ENCODE assay signal across 9 mouse cellular contexts in the genomic region with DNA sequence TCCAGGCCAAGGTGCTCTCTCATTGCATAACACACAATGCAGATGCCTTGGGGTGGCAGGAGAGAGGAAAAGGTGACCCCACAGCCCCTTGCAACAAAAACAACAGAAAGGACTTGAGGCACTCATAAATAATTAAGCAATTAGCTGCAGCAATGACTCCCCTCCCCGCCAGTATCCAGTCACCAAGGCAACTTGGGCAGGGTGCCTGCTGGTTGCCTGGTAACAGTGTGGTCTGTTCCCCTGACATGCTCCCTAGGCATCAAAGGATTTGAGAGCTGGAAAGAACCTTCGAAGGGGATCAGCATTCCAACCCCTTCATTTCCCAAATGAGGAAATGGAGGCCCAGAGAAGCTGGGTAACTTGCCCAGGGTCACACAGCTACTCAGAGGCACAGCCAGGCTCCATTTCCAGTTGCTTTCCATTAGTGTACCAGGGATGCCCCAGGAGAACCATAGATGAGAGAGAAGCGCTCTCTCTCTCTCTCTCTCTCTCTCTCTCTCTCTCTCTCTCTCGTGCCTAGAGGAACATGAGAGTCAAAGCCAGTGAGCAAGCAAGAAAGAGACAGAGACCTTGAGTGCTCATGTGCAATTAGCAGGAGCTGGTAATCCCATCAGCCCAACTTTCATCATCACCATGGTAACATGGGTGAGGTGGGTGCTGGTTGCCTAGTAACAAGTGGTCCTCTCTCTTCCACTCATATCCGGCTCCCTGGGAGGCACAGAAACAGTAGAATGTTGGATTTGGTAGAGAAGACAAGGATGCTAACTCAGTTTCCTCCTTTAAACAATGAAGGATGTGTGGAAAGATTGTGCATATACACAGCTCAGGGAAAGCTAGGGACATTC. TPM values are rescaled to one million over a fixed set of nuclear protein-coding genes. Genes with fewer than 3 reads are reported as not detected.
DNase-seq lines count a peak whose midpoint lies in the region; ATAC-seq and TF ChIP-seq lines count a peak whose summit lies in the region.
"Had no signal": no experiment of that assay in that cellular context is flagged by ENCODE, and none has a peak within 500 bp of the region (broad histone marks: within the 10 kb centered on the region; RNA-seq: fewer than 3 reads in every experiment).

No protein-coding gene starts in this region.

- no peak overlapping the region for H3K27ac ChIP-seq in hindbrain, embryonic 11.5 days (ENCODE audit: low read depth, low read length)
- no peak overlapping the region for H3K27ac ChIP-seq in intestine, embryonic 16.5 days (ENCODE audit: low read length)
- H3K27ac ChIP-seq in gastrocnemius, adult 2 months = no peak overlapping the region

- peak; percentile 47 for DNase-seq in cerebellum, adult 9-10 months
- peak; percentile 62 for DNase-seq in hindbrain, embryonic 11.5 days (ENCODE audit: low spot score)
- peak; percentile 63 to 75 for DNase-seq in left cerebral cortex, adult 18-20 months (ENCODE audit: low spot score in 2 of 2)
- DNase-seq in right cerebral cortex, adult 18-20 months = peak; percentile 78
- DNase-seq in T-cell, adult 2 months (ENCODE audit: low spot score) = no peak
- no peak for DNase-seq in gastrocnemius, adult 2 months

- peaks cover 14% of the 10 kb centered on the region for H3K4me1 ChIP-seq in hindbrain, embryonic 11.5 days (replicated peaks; ENCODE audit: control insufficient read depth, insufficient read depth, low read length)
- H3K4me1 ChIP-seq in intestine, embryonic 16.5 days (ENCODE audit: control insufficient read depth, insufficient read depth, low read length) = peaks cover 7% of the 10 kb centered on the region

- WGBS in hindbrain, embryonic 11.5 days = 23% methylated on average over 5 of the region's 5 CpGs
- WGBS in intestine, embryonic 16.5 days = 50% methylated on average over 5 of the region's 5 CpGs

- H3K27me3 ChIP-seq in hindbrain, embryonic 11.5 days (ENCODE audit: control insufficient read depth, insufficient read depth, low read length) = peaks cover 3% of the 10 kb centered on the region
- H3K27me3 ChIP-seq in intestine, embryonic 16.5 days (replicated peaks; ENCODE audit: control insufficient read depth, insufficient read depth, low read length) = no peaks in the 10 kb centered on the region

- TF ChIP-seq CTCF in gastrocnemius, adult 2 months (IDR thresholded peaks at IDR 0.05) = no peak

- intact Hi-C loops in gastrocnemius, adult 2 months (cut with DNase I) = no loop called here

- no peak for ATAC-seq in cerebellum, adult (ENCODE audit: insufficient number of reproducible peaks, low FRiP score, low TSS enrichment)
- ATAC-seq in hindbrain, embryonic 11.5 days (ENCODE audit: low FRiP score) = peak; percentile 62
- no peak for ATAC-seq in intestine, embryonic 16.5 days

- H3K4me2 ChIP-seq in hindbrain, embryonic 11.5 days (replicated peaks; ENCODE audit: low read depth, low read length) = no peak overlapping the region
- H3K4me2 ChIP-seq in intestine, embryonic 16.5 days (ENCODE audit: low read depth, low read length) = no peak overlapping the region

- no peak overlapping the region for H3K9ac ChIP-seq in hindbrain, embryonic 11.5 days (ENCODE audit: low read depth, low read length)
- no peak overlapping the region for H3K9ac ChIP-seq in intestine, embryonic 16.5 days (ENCODE audit: low read depth, low read length)

- no peak overlapping the region for H3K4me3 ChIP-seq in hindbrain, embryonic 11.5 days (ENCODE audit: low read depth, low read length)
- no peak overlapping the region for H3K4me3 ChIP-seq in intestine, embryonic 16.5 days (ENCODE audit: low read length)
- no peak overlapping the region for H3K4me3 ChIP-seq in gastrocnemius, adult 2 months

- H3K36me3 ChIP-seq in hindbrain, embryonic 11.5 days (ENCODE audit: control insufficient read depth, insufficient read depth, low read length) = no peaks in the 10 kb centered on the region
- no peaks in the 10 kb centered on the region for H3K36me3 ChIP-seq in intestine, embryonic 16.5 days (ENCODE audit: control insufficient read depth, insufficient read depth, low read length)

- no peaks in the 10 kb centered on the region for H3K9me3 ChIP-seq in hindbrain, embryonic 11.5 days (ENCODE audit: control insufficient read depth, low read length)
- no peaks in the 10 kb centered on the region for H3K9me3 ChIP-seq in intestine, embryonic 16.5 days (ENCODE audit: control insufficient read depth, low read length)

RNA-seq across cellular contexts. Expression of a gene that starts 3.1 kb away (rescaled TPM):
- polyA plus RNA-seq in hindbrain, embryonic 11.5 days (2014; fragmentation: Nextera tagmentation; extraction: Ambion mirVana) = 3.2 and 6.0 TPM in 2 replicates
- 1 to 10 TPM; 7.2 to 8.7 TPM for total RNA-seq in left cerebral cortex, adult 18-20 months (2021)
- 1.7 and 2.4 TPM in 2 replicates for polyA plus RNA-seq in intestine, embryonic 16.5 days (2015; fragmentation: Nextera tagmentation; extraction: Ambion mirVana)
- total RNA-seq in gastrocnemius, adult 2 months (2021) = 1 to 10 TPM; 1.2 to 1.3 TPM

RNA-seq across cellular contexts. Expression of a gene that starts 3.1 kb away (rescaled TPM):
- polyA plus RNA-seq in hindbrain, embryonic 11.5 days (2014; fragmentation: Nextera tagmentation; extraction: Ambion mirVana) = 15.1 and 16.3 TPM in 2 replicates
- total RNA-seq in left cerebral cortex, adult 18-20 months (2021) = 10 to 100 TPM; 19.4 to 20.0 TPM
- 9.0 and 10.1 TPM in 2 replicates for polyA plus RNA-seq in intestine, embryonic 16.5 days (2015; fragmentation: Nextera tagmentation; extraction: Ambion mirVana)
- total RNA-seq in gastrocnemius, adult 2 months (2021) = 10 to 100 TPM; 23.5 to 29.4 TPM

RNA-seq across cellular contexts. Expression of a gene that starts 22.8 kb away (rescaled TPM):
- polyA plus RNA-seq in hindbrain, embryonic 11.5 days (2014; fragmentation: Nextera tagmentation; extraction: Ambion mirVana) = 2.5 and 3.7 TPM in 2 replicates
- 10 to 100 TPM; 39.9 to 47.2 TPM for total RNA-seq in left cerebral cortex, adult 18-20 months (2021)
- 1.2 TPM in 2 replicates for polyA plus RNA-seq in intestine, embryonic 16.5 days (2015; fragmentation: Nextera tagmentation; extraction: Ambion mirVana)
- total RNA-seq in gastrocnemius, adult 2 months (2021) = 1 to 10 TPM in 1 of 2 experiments, under 1 TPM in 1; 0.20 to 1.1 TPM

RNA-seq across cellular contexts. Expression of a gene that starts 56.5 kb away (rescaled TPM):
- polyA plus RNA-seq in hindbrain, embryonic 11.5 days (2014; fragmentation: Nextera tagmentation; extraction: Ambion mirVana) = not detected in 2 replicates
- under 1 TPM; 0.26 to 0.61 TPM for total RNA-seq in left cerebral cortex, adult 18-20 months (2021)
- polyA plus RNA-seq in intestine, embryonic 16.5 days (2015; fragmentation: Nextera tagmentation; extraction: Ambion mirVana) = not detected in 2 replicates
- total RNA-seq in gastrocnemius, adult 2 months (2021) = not detected
- polyA plus RNA-seq: large intestine, adult 2 months had no signal

Comparison
In these comparisons a context has a peak if more than half of its experiments do, and no peak if none do; other contexts are left out.
1. DNase-seq: peak in cerebellum, adult 9-10 months (single experiment), hindbrain, embryonic 11.5 days (single experiment), left cerebral cortex, adult 18-20 months (2 of 2) and right cerebral cortex, adult 18-20 months (single experiment); none in T-cell, adult 2 months (single experiment) and gastrocnemius, adult 2 months (single experiment).
2. RNA of a gene that starts 22.8 kb away (total RNA-seq): 39.9 to 47.2 TPM in left cerebral cortex, adult 18-20 months; 0.20 to 1.1 TPM in gastrocnemius, adult 2 months; every median in the first group is over 10 times any median in the second.